Mouse (Mus musculus) heart, adult 2 months (tissue): ENCODE data around the gene Gpx6.

Experiments
- CTCF ChIP-seq: fragments of 200-600 bp; IDR thresholded peaks from 2 replicates; pipeline ENCODE4 v1.8.1; 2022; ENCODE audit warnings: antibody characterized with exemption, mild to moderate bottlenecking, moderate library complexity
- POLR2A ChIP-seq: fragments of 200-500 bp; IDR thresholded peaks from 2 replicates; pipeline ENCODE4 v1.6.1; 2011; ENCODE audit warnings: mild to moderate bottlenecking, low read depth, low read length, control low read depth; ENCODE audit not compliant: insufficient read depth

DNA sequence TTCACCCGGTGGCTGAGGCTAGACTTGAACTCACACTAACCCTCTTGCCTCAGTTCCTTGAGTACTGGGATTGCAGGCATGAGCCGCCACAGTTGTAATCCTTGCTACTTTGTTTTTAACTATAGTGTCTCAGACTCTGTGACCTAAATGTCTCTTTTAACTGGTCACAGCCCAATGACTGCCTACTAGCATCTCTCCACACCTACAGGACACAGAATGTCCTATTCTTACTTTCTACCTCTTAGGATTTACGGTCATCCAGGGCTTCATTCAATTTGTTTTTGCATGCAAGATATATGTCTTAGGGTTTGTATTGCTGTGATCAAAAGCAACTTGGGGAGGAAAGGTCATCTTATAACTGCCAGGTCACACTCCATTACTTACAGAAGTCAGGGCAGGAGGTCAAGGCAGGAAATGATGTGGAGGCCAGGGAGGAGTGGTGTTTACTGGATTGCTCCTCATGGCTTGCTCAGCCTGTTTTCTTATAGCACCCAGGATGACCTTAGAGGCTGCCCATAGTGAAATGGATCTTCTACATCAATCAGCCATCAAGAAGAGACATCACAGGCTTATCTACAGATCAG lies 7.3 kb upstream of the Gpx6 start:
- TF ChIP-seq POLR2A: no peak
- TF ChIP-seq CTCF: no peak
